Mouse (Mus musculus): Measurements from ENCODE around the gene Ano9.
A peak's percentile ranks its signal among the peaks of the same experiment; 100 is the strongest.

Ano9 gene

DNA sequence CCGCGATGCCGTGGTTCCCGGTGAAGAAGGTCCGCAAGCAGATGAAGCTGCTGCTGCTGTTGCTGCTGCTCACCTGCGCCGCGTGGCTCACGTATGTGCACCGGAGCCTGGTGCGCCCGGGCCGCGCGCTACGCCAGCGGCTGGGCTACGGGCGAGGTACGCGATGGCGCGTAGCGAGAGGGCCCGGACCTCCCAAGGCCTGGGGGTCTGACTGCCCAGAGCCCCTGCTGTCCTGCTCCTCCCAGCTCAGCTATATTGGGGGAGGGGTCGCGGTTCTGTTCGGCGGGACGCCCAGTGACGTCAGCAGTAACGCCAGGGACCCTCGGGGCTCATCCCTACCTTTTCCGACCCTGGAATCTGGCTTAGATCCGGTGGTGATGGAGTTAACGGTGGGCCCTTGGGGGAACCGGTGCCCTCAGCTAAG is 56.3 kb downstream of the Ano9 start:
- DNase-seq: peak; percentile 25 to 53

GRCm38 (mm10) chr7:141060426-141061242 is 57.0 kb downstream of the Ano9 start, which contains the start of gene B4galnt4:
Gene B4galnt4, plus strand, starts transcription at chr7:141061104.
- peak; percentile 82 to 87 for DNase-seq

GRCm38 (mm10) chr7:141059929-141060328 is 57.7 kb downstream of the Ano9 start:
- no peak for DNase-seq

- DNase-seq: no peak
These were observed 58.8 kb downstream of the Ano9 start for GRCm38 (mm10) chr7:141058601-141059341.

GRCm38 (mm10) chr7:141057541-141057940 is 60.1 kb downstream of the Ano9 start:
- no peak for DNase-seq

DNA sequence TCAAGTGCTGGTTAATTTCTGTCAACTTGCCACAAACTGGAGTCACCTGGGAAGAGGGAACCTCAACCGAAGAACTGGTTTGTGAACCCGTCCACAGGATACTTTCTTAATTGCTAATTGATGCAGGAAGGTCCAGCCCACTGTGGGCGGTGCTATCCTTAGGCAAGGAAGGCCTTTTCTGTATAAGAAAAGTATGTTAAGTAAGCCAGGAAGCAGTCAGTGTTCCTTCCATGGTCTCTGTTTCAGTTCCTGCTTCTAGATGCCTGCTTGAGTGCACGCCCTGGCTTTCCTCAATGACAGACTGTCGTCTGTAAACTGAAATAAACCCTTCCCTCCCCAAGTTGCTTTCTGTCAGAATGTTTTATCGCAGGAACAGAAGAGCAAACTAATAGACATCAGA is 60.6 kb downstream of the Ano9 start:
- DNase-seq: no peak

DNA sequence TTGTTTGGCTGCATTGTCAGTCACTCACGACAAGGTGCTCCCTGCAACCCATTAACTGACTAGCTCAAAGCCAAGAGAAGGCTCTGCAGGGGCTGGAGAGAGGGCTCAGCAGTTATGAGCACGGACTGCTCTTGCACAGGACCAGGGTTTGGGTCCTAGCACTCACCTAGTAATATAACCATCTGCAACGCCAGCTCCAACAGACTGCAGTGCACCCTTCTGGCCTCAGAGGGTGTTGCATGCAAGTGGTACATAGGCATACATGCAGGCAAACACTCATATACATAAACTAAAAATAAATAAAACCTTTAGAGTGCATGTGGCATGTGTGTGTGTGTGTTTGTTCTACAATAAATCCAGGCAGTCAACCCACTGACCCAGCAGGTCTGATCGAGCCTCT is 61.8 kb downstream of the Ano9 start:
- DNase-seq: no peak

- DNase-seq: no peak
These were observed 65.2 kb downstream of the Ano9 start for GRCm38 (mm10) chr7:141052421-141052820.

DNA sequence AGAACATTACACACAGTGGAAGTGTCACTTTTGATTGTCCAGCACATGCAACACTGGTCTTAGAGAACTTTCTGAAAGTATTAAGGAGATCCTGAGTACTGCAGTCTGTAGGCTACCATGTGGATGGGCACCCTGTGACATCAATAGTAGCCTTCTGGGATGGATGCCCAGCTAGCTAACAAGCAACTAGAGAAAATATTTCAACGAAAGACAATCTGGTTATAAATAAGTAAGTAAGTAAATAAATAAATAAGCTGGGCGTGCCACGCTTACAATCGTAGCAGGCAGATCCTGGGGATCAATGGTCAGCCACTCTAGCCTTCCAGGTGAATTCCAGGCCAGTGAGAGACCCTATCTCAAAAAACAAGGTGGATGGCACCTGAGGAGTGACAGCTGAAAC is 65.6 kb downstream of the Ano9 start:
- no peak for DNase-seq
